Mouse (Mus musculus): ENCODE measurements around the gene Glipr1l1.
"Not testable (repeated sequence)": the region's sequence is repeated elsewhere in the genome, so short reads cannot be mapped to it uniquely, and the experiment has no call there.

Glipr1l1 gene

GRCm38 (mm10) chr10:112059702-112060582 is at the start of gene Glipr1l1:
Glipr1l1 (plus strand) TSS chr10:112060189.
- H3K4me3 ChIP-seq (replicated peaks; ENCODE audit: low read length): no peak within 1 kb of the TSS
- H3K9me3 ChIP-seq (ENCODE audit: low read length): peaks cover 9% of the 10 kb centered on the region
- no peaks in the 10 kb centered on the region for H3K27me3 ChIP-seq (ENCODE audit: insufficient read depth, low read length)
- no peaks in the 10 kb centered on the region for H3K4me1 ChIP-seq (replicated peaks; ENCODE audit: low read depth, low read length)
- no peaks in the 10 kb centered on the region for H3K36me3 ChIP-seq (ENCODE audit: insufficient read depth, low read length)
- peak; percentile 16; the same call in 1 of the 2 replicates for TF ChIP-seq CTCF (conservative IDR thresholded peaks at IDR 0.05; ENCODE audit: low read length)
- no peak for TF ChIP-seq NANOG (IDR thresholded peaks at IDR 0.05; ENCODE audit: borderline replicate concordance, low read length)

GRCm38 (mm10) chr10:112023585-112023984 is 36.4 kb upstream of the Glipr1l1 start:
- Histone ChIP-seq H3K4me1 (replicated peaks; ENCODE audit: low read depth, low read length) (no peaks in the 10 kb centered on the region), H3K36me3 (ENCODE audit: insufficient read depth, low read length) (no peaks in the 10 kb centered on the region), H3K27me3 (ENCODE audit: insufficient read depth, low read length) (no peaks in the 10 kb centered on the region), H3K4me3 (replicated peaks; ENCODE audit: low read length) (no peak overlapping the region), H3K9me3 (ENCODE audit: low read length) (peaks cover 11% of the 10 kb centered on the region)
- no peak for TF ChIP-seq CTCF (conservative IDR thresholded peaks at IDR 0.05; ENCODE audit: low read length)
- TF ChIP-seq POU5F1 (IDR thresholded peaks at IDR 0.05; ENCODE audit: borderline replicate concordance, low read length): no peak
- TF ChIP-seq NANOG (IDR thresholded peaks at IDR 0.05; ENCODE audit: borderline replicate concordance, low read length): no peak

- not testable (repeated sequence) for H3K9me3 ChIP-seq (ENCODE audit: low read length); H3K27me3 ChIP-seq (ENCODE audit: insufficient read depth, low read length); H3K36me3 ChIP-seq (ENCODE audit: insufficient read depth, low read length); H3K4me1 ChIP-seq (replicated peaks; ENCODE audit: low read depth, low read length); H3K4me3 ChIP-seq (replicated peaks; ENCODE audit: low read length)
Observed at GRCm38 (mm10) chr10:112028689-112029088, 31.3 kb upstream of the Glipr1l1 start.

GRCm38 (mm10) chr10:112043523-112043922 is 16.5 kb upstream of the Glipr1l1 start:
- not testable (repeated sequence) for H3K36me3 ChIP-seq (ENCODE audit: insufficient read depth, low read length); H3K27me3 ChIP-seq (ENCODE audit: insufficient read depth, low read length); H3K4me1 ChIP-seq (replicated peaks; ENCODE audit: low read depth, low read length); H3K4me3 ChIP-seq (replicated peaks; ENCODE audit: low read length); H3K9me3 ChIP-seq (ENCODE audit: low read length)

GRCm38 (mm10) chr10:112044283-112044682 is 15.7 kb upstream of the Glipr1l1 start:
- not testable (repeated sequence) for H3K4me3 ChIP-seq (replicated peaks; ENCODE audit: low read length)

GRCm38 (mm10) chr10:112051220-112051619 is 8.8 kb upstream of the Glipr1l1 start:
- Histone ChIP-seq H3K4me3 (replicated peaks; ENCODE audit: low read length) (no peak overlapping the region), H3K36me3 (ENCODE audit: insufficient read depth, low read length) (no peaks in the 10 kb centered on the region), H3K9me3 (ENCODE audit: low read length) (peaks cover 15% of the 10 kb centered on the region), H3K4me1 (replicated peaks; ENCODE audit: low read depth, low read length) (no peaks in the 10 kb centered on the region), H3K27me3 (ENCODE audit: insufficient read depth, low read length) (no peaks in the 10 kb centered on the region)
- no peak for TF ChIP-seq POU5F1 (IDR thresholded peaks at IDR 0.05; ENCODE audit: borderline replicate concordance, low read length)
- TF ChIP-seq NANOG (IDR thresholded peaks at IDR 0.05; ENCODE audit: borderline replicate concordance, low read length): no peak
- no peak for TF ChIP-seq CTCF (conservative IDR thresholded peaks at IDR 0.05; ENCODE audit: low read length)

More at GRCm38 (mm10) chr10:112044283-112044682, 15.7 kb upstream of the Glipr1l1 start:
- not testable (repeated sequence) for H3K9me3 ChIP-seq (ENCODE audit: low read length); H3K36me3 ChIP-seq (ENCODE audit: insufficient read depth, low read length); H3K27me3 ChIP-seq (ENCODE audit: insufficient read depth, low read length); H3K4me1 ChIP-seq (replicated peaks; ENCODE audit: low read depth, low read length)

- not testable (repeated sequence) for H3K36me3 ChIP-seq (ENCODE audit: insufficient read depth, low read length); H3K27me3 ChIP-seq (ENCODE audit: insufficient read depth, low read length); H3K4me3 ChIP-seq (replicated peaks; ENCODE audit: low read length); H3K4me1 ChIP-seq (replicated peaks; ENCODE audit: low read depth, low read length)
- peaks cover 15% of the 10 kb centered on the region for H3K9me3 ChIP-seq (ENCODE audit: low read length)
Observed at GRCm38 (mm10) chr10:112051956-112052355, 8.0 kb upstream of the Glipr1l1 start.

GRCm38 (mm10) chr10:112060583-112060934 is 570 bp downstream of the Glipr1l1 start:
- not testable (repeated sequence) for H3K27me3 ChIP-seq (ENCODE audit: insufficient read depth, low read length); H3K4me3 ChIP-seq (replicated peaks; ENCODE audit: low read length); H3K9me3 ChIP-seq (ENCODE audit: low read length); H3K4me1 ChIP-seq (replicated peaks; ENCODE audit: low read depth, low read length); H3K36me3 ChIP-seq (ENCODE audit: insufficient read depth, low read length)

- Histone ChIP-seq H3K4me3 (replicated peaks; ENCODE audit: low read length) (no peak overlapping the region), H3K9me3 (ENCODE audit: low read length) (no peaks in the 10 kb centered on the region), H3K27me3 (ENCODE audit: insufficient read depth, low read length) (no peaks in the 10 kb centered on the region), H3K36me3 (ENCODE audit: insufficient read depth, low read length) (no peaks in the 10 kb centered on the region), H3K4me1 (replicated peaks; ENCODE audit: low read depth, low read length) (no peaks in the 10 kb centered on the region)
- TF ChIP-seq CTCF (conservative IDR thresholded peaks at IDR 0.05; ENCODE audit: low read length) (no peak), NANOG (IDR thresholded peaks at IDR 0.05; ENCODE audit: borderline replicate concordance, low read length) (no peak), POU5F1 (IDR thresholded peaks at IDR 0.05; ENCODE audit: borderline replicate concordance, low read length) (no peak)
Observed at GRCm38 (mm10) chr10:112080044-112080443, 20.1 kb downstream of the Glipr1l1 start.

- H3K9me3 ChIP-seq (ENCODE audit: low read length): no peaks in the 10 kb centered on the region
- H3K27me3 ChIP-seq (ENCODE audit: insufficient read depth, low read length): no peaks in the 10 kb centered on the region
- H3K4me1 ChIP-seq (replicated peaks; ENCODE audit: low read depth, low read length): no peaks in the 10 kb centered on the region
- TF ChIP-seq NANOG (IDR thresholded peaks at IDR 0.05; ENCODE audit: borderline replicate concordance, low read length) (no peak), POU5F1 (IDR thresholded peaks at IDR 0.05; ENCODE audit: borderline replicate concordance, low read length) (no peak), CTCF (conservative IDR thresholded peaks at IDR 0.05; ENCODE audit: low read length) (no peak)
- no peaks in the 10 kb centered on the region for H3K36me3 ChIP-seq (ENCODE audit: insufficient read depth, low read length)
- no peak within 1 kb of the TSS for H3K4me3 ChIP-seq (replicated peaks; ENCODE audit: low read length)
Observed at GRCm38 (mm10) chr10:112083157-112083556, 23.2 kb downstream of the Glipr1l1 start, which contains the start of gene Glipr1l2. Glipr1l2 (plus strand) TSS chr10:112083354.
